Mouse (Mus musculus) liver, embryonic 15.5 days (tissue): Measurements from ENCODE around the gene Brpf1. TPM values are rescaled to one million over a fixed set of nuclear protein-coding genes. Genes with fewer than 3 reads are reported as not detected.

Experiments
- polyA plus RNA-seq: library from polyadenylated mRNA; unstranded; fragments of >200 nt; fragmentation: Nextera tagmentation; extraction: Ambion mirVana; gene quantifications from 2 replicates; pipeline ENCODE4 v1.2.1, GENCODE M21; 2015

Brpf1 gene
- polyA plus RNA-seq, 1 experiment from 2014 or later: 7.8 TPM

Other genes starting within 250 kb of the Brpf1 start
- gene Setd5, start 229.8 kb upstream of the Brpf1 start, polyA plus RNA-seq: 17.1 and 18.1 TPM in 2 replicates
- 0.22 and 0.23 TPM in 2 replicates for gene Lhfpl4, start 111.8 kb upstream of the Brpf1 start, polyA plus RNA-seq
- gene Mtmr14, start 69.3 kb upstream of the Brpf1 start, polyA plus RNA-seq: 19.3 and 21.7 TPM in 2 replicates
- not detected in 2 replicates for gene Cpne9, start 24.8 kb upstream of the Brpf1 start, polyA plus RNA-seq
- 5.2 and 5.4 TPM in 2 replicates for gene Ogg1, start 19.8 kb downstream of the Brpf1 start, polyA plus RNA-seq
- 18.2 and 21.1 TPM in 2 replicates for gene Camk1, start 36.8 kb downstream of the Brpf1 start, polyA plus RNA-seq
- gene Tada3, start 70.7 kb downstream of the Brpf1 start, polyA plus RNA-seq: 17.8 and 18.7 TPM in 2 replicates
- gene Arpc4, start 71.0 kb downstream of the Brpf1 start, polyA plus RNA-seq: 188 and 202 TPM in 2 replicates
- 0.98 and 1.3 TPM in 2 replicates for gene Ttll3, start 82.1 kb downstream of the Brpf1 start, polyA plus RNA-seq
- gene Rpusd3, start 112.2 kb downstream of the Brpf1 start, polyA plus RNA-seq: 11.8 and 16.5 TPM in 2 replicates
- not detected in 2 replicates for gene Cidec, start 128.6 kb downstream of the Brpf1 start, polyA plus RNA-seq
- 31.7 and 33.1 TPM in 2 replicates for gene Jagn1, start 135.4 kb downstream of the Brpf1 start, polyA plus RNA-seq
- gene Il17re, start 151.3 kb downstream of the Brpf1 start, polyA plus RNA-seq: 0.09 and 0.33 TPM in 2 replicates
- 9.1 and 12.0 TPM in 2 replicates for gene Il17rc, start 164.3 kb downstream of the Brpf1 start, polyA plus RNA-seq
- gene Creld1, start 176.2 kb downstream of the Brpf1 start, polyA plus RNA-seq: 7.1 and 7.6 TPM in 2 replicates
- 0.03 and 0.07 TPM in 2 replicates for gene Prrt3, start 194.8 kb downstream of the Brpf1 start, polyA plus RNA-seq
- 40.9 and 41.2 TPM in 2 replicates for gene Emc3, start 224.5 kb downstream of the Brpf1 start, polyA plus RNA-seq
- 7.5 and 8.4 TPM in 2 replicates for gene Fancd2, start 224.5 kb downstream of the Brpf1 start, polyA plus RNA-seq